Mouse (Mus musculus) spleen, postnatal 0 days (tissue): ENCODE measurements around the gene Camk2g. TPM values are rescaled to one million over a fixed set of nuclear protein-coding genes. Genes with fewer than 3 reads are reported as not detected.

ENCODE experiments used
- polyA plus RNA-seq: library from polyadenylated mRNA; unstranded; fragments of >200 nt; fragmentation: Nextera tagmentation; extraction: Ambion mirVana; gene quantifications from 2 replicates; pipeline ENCODE4 v1.2.1, GENCODE M21; 2015

Gene Camk2g
- polyA plus RNA-seq: 11.7 and 19.0 TPM in 2 replicates

DNA sequence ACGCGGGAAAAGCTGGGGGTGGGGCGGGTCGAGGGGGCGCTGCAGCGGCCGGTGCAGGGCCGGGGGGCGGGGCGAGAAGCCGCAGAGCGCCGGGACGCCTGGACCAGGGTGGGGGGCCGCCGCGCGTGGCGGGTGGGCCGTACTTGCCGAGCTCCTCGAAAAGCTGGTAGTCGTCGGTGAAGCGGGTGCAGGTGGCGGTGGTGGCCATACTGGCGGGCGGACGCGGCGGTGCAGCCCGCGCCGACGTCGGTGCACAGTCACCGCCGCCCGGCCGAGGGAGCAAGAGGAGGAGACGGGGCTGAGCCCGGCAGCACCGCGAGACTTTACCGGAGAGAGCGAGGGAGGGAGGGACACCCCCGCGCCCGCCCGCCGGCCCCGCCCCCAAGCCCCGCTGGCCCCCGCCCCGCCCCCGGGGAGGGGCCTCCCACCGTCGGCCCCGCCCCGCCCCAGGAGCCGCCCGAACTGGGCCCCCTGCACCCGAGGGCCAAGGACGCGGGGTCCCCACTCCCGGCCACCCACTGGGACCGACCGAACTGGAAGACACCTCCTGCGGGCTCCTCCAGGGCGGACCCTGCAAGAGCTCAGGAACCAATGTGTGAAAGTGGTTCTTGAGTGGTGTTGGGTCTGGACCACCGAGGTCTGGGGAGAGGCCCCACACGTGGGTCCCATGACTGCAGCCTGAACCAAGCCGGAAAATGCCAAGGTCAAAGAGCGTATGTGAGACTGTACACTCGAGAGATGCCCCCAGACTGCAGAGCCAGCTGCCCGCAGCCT, at the start of gene Camk2g:
Camk2g (minus strand) TSS at position 331 of the 774 bp plus-strand sequence.

DNA sequence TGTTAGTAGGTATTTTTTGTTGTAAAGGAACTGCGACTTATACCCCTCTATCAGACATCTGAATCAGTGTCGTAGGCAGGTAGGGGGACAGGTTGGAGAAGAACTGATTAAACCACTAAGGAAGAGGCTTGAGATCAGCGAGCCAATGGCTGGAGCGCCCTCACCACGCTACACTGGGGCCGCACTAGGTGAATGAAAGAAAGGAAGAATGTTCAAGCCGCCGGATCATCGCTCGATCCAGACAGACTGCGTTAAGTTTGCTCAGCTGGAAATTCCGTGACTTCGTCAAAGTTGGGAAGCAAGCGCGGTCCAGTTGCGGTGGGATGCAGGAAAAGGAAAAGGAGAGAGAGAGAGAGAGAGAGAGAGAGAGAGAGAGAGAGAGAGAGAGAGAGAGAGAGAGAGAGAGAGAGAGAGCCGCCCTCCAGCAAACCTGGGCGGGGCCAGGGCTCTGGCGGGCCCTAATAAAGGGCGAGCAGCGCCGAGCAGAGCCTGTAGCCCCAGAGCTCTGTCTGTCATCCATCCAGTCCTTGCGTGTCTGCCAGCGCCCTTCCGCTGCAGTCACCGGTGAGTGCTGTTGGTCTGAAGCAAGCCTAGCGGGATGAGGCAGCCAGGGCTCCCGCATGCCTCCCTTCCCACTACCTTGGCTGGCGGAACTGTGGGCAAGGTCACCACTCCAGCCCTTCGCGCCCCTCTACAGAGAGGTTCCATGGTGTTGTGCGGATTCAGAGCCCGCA, 42.5 kb upstream of the Camk2g start, which contains the start of gene Plau:
Plau (plus strand) TSS at position 490 of the 734 bp plus-strand sequence.

DNA sequence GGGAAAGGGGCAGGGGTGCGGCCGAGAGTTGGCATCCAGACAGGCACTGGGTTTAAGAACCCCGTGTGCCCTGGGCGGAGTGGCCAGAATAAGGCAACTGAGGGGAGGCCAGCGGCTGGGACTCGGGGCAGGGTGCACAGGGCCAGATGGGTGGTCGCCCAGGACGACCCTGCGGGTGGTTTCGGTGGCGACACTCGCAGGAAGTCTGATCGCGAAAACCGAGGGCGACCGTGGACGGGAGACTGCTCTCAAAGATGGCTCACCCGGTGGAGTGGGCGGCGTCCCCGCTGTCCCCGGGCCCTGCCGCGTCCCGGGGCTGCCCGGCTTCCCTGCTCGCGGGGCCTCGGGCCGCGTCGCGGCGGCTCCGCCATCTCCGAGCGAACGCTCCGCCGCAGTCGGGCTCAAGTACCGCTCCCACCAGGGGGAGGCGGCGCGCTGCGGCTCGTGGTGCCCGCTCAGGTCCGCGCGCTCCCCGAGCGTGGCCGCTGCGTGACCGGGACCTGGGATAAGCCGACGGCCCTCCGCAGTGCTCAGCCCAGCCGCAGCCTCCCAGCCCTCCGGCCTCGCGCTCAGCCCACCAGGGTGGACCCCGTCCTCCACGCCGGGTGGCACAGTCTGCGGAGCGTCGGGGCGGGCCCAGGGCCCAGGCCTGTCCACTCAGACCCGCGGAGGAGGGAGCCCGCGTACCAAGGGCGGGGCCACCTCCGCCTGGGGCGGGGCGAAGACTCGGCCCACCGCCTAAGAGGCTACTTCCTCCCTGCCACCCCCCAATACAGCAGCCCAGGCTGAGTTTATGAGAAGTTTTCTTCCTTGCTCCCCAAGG, 59.7 kb downstream of the Camk2g start, which contains the start of gene Ndst2:
Ndst2 (minus strand) TSS at position 611 of the 823 bp plus-strand sequence.

DNA sequence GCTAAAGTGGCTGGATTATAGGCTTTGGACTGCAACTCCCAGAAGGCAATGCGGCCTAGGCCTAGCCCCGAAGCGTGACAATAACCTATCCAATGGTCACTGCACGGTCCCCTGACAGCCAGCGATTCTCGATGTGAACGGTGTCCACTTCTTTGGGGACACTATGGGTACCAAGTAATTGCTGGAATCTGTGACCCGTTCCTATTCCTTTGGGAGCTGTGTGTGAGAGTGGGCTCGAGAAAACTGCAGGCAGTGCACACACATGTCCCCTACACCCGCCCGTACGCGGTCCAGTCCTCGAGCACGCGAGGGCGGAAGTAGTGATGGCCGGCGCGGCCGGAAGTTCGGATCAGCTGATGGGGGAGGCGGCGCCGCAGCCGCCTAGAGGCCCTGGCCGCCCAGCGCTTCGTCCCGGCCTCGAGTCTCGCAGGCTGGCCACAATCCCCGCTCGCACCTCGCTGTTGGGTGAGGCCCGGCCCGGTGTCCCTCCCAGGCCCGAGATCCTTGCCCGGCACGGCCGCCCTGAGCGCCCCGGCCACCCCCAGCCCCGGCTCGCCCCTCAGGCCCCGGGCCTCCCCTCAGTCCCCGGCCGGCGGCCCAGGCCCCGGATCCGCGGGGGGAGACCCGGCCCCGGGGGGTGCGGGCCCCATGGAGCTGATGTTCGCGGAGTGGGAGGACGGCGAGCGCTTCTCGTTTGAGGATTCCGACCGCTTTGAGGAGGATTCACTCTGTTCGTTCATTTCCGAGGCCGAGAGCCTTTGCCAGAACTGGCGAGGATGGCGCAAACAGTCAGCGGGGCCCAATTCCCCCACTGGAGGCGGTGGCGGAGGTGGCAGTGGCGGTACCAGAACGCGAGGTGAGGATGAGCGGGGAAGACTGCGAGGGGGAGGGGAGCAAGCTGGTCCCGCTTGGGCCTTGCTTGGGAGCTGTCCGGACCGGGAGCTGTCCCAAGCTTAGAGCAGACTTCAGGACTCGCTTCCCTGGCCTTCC, 86.4 kb downstream of the Camk2g start, which contains the start of gene Zswim8:
Zswim8 (plus strand) TSS at position 352 of the 990 bp plus-strand sequence.

DNA sequence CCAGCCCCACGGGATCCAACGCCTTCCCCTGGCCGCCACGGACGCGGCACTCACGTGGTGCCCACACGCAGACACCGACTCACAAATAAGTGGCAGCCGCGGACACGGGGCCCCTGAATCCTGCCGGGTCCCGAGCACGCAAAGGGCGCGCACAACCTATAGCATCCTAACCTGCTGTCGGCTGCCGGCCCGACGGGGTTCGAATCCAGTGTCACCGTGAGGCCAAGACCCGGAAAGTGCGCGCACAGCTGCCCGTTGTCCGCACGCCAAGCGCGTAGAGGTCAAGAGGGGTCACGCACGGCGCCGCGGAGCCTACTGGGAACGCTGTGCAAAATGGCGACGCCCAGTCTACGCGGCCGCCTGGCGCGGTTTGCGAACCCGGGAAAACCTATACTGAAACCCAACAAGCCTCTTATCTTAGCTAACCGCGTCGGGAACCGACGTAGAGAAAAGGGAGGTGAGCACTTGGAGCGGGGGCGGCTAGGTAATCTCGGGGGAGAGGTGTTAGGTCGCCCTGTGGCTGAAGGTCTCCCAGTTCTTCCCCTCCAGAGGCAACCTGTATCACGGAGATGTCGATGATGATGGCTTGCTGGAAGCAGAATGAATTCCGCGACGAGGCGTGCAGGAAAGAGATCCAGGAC, 91.0 kb downstream of the Camk2g start, which contains the start of gene Chchd1:
Chchd1 (plus strand) TSS at position 266 of the 641 bp plus-strand sequence.

DNA sequence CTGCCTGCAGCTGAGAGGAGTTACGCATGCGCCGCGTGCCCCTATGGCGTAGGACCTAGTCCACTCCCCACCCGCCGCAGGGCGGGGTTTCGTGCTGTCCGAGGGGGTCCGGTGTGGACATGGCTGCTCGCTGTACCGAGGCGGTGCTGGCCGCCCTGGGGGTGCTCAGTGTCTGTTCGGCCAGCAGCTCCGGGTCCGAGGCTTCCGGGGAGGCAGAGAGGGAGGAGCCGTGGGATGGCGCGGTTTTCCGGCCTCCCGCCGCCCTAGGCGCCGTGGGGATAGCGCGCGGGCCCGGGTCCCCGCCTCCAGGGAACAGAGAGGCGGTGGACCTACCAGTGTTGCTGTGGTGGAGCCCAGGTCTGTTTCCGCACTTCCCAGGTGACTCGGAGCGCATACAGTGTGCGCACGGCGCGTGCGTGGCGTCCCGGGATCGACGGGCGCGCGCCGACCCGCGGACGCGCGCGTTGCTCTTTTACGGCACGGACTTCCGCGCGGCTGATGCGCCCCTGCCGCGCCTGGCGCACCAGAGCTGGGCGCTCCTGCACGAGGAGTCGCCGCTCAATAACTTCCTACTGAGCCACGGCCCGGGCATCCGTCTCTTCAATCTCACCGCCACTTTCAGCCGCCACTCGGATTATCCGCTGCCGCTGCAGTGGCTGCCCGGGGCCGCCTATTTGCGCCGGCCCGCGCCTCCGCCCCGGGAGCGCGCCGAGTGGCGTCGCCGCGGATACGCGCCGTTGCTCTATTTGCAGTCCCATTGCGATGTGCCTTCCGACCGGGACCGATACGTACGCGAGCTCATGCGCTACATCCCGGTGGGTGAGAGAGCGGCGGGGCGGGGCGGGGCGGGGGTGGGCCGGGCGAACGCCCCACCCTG, 98.8 kb downstream of the Camk2g start, which contains the start of gene Fut11:
Fut11 (plus strand) TSS at position 85 of the 877 bp plus-strand sequence.

Other genes with a start within 250 kb of the Camk2g start
- 37.3 and 38.1 TPM in 2 replicates for gene Ppp3cb, start 247.5 kb downstream of the Camk2g start, polyA plus RNA-seq
- gene Usp54, start 153.0 kb downstream of the Camk2g start, polyA plus RNA-seq: 1.3 and 1.5 TPM in 2 replicates
- 0.27 TPM in 1 of 2 replicates, not detected in the other for gene Myoz1, start 137.5 kb downstream of the Camk2g start, polyA plus RNA-seq
- gene Synpo2l, start 125.7 kb downstream of the Camk2g start, polyA plus RNA-seq: 0.08 TPM in 1 of 2 replicates, not detected in the other
- 25.9 and 30.7 TPM in 2 replicates for gene Sec24c, start 119.8 kb downstream of the Camk2g start, polyA plus RNA-seq
- 10.1 and 11.6 TPM in 2 replicates for gene Fut11, start 99.1 kb downstream of the Camk2g start, polyA plus RNA-seq
- 111 and 125 TPM in 2 replicates for gene Chchd1, start 91.1 kb downstream of the Camk2g start, polyA plus RNA-seq
- 11.8 and 14.8 TPM in 2 replicates for gene Zswim8, start 86.5 kb downstream of the Camk2g start, polyA plus RNA-seq
- 25.6 and 30.5 TPM in 2 replicates for gene Ndst2, start 59.5 kb downstream of the Camk2g start, polyA plus RNA-seq
- gene Plau, start 42.6 kb upstream of the Camk2g start, polyA plus RNA-seq: 1.1 and 1.7 TPM in 2 replicates
- 20.6 and 22.3 TPM in 2 replicates for gene Vcl, start 135.3 kb upstream of the Camk2g start, polyA plus RNA-seq